In genomic region chr14:102982016-102982626, GRCm38 (mm10) we compare ENCODE assay signal across 8 mouse cellular contexts. TPM values are rescaled to one million over a fixed set of nuclear protein-coding genes. Genes with fewer than 3 reads are reported as not detected.
DNase-seq lines count a peak whose midpoint lies in the region; ATAC-seq and TF ChIP-seq lines count a peak whose summit lies in the region.

No protein-coding gene starts in this region.

- 0% methylated on average over 75 of the region's 76 CpGs for WGBS in forebrain, embryonic 11.5 days
- under 1% methylated on average over 66 of the region's 76 CpGs for WGBS in stomach, embryonic 16.5 days

- H3K4me1 ChIP-seq in forebrain, embryonic 11.5 days (replicated peaks; ENCODE audit: control insufficient read depth, insufficient read depth, low read length), result peaks cover 4% of the 10 kb centered on the region; the same call in 1 of the 2 replicates
- H3K4me1 ChIP-seq in stomach, embryonic 16.5 days (ENCODE audit: control insufficient read depth, insufficient read depth, low read length), result 0 out of 2 replicates have a peak, but pooled peaks cover 2% of the 10 kb centered on the region

- TF ChIP-seq CTCF in layer of hippocampus, adult 2 months (conservative IDR thresholded peaks at IDR 0.05), result no peak

- peak overlapping the region; percentile 57 for H3K4me3 ChIP-seq in forebrain, embryonic 11.5 days (ENCODE audit: low read depth, low read length)
- H3K4me3 ChIP-seq in layer of hippocampus, adult 2 months, result peak overlapping the region; percentile 96
- H3K4me3 ChIP-seq in stomach, embryonic 16.5 days (replicated peaks; ENCODE audit: low read length), result peak overlapping the region; percentile 77

- peak overlapping the region; percentile 93 for H3K4me2 ChIP-seq in forebrain, embryonic 11.5 days (ENCODE audit: low read depth, low read length, severe bottlenecking)
- H3K4me2 ChIP-seq in stomach, embryonic 16.5 days (ENCODE audit: low read depth, low read length), result peak overlapping the region; percentile 95

- DNase-seq in layer of hippocampus, adult 11-12 months (ENCODE audit: low spot score), result peak; percentile 45
- no peak for DNase-seq in layer of hippocampus, adult 9-10 months (ENCODE audit: low spot score)
- peak; percentile 60 for DNase-seq in brain, adult 2 months (ENCODE audit: low read depth, low spot score)
- DNase-seq in forebrain, embryonic 11.5 days (ENCODE audit: low spot score), result peak; percentile 77
- peak in 1 of 2 experiments; percentile 48 for DNase-seq in layer of hippocampus, adult 2 months (ENCODE audit: low spot score in 2 of 2)

- peak overlapping the region; percentile 56 for H3K9ac ChIP-seq in forebrain, embryonic 11.5 days (ENCODE audit: low read length)
- H3K9ac ChIP-seq in stomach, embryonic 16.5 days (ENCODE audit: low read length), result peak overlapping the region; percentile 84

- peaks cover 4% of the 10 kb centered on the region; the same call in 1 of the 2 replicates for H3K27me3 ChIP-seq in forebrain, embryonic 11.5 days (ENCODE audit: control insufficient read depth, insufficient read depth, low read length)
- no peaks in the 10 kb centered on the region for H3K27me3 ChIP-seq in stomach, embryonic 16.5 days (ENCODE audit: control insufficient read depth, insufficient read depth, low read length)

- peak; percentile 51 for ATAC-seq in forebrain, embryonic 11.5 days (replicated peaks; ENCODE audit: low FRiP score)
- peak; percentile 19 to 44; a peak in 3 of 4 replicates for ATAC-seq in hematopoietic stem cell, adult 5-6 weeks (replicated peaks in 1 of 2; ENCODE audit: insufficient read depth in 1 of 2, low FRiP score in 2 of 2, low TSS enrichment in 1 of 2, low read depth in 1 of 2, poor library complexity in 2 of 2, severe bottlenecking in 2 of 2)
- peak; percentile 50 for ATAC-seq in megakaryocyte, adult 5-6 weeks (ENCODE audit: poor library complexity, severe bottlenecking)
- peak; percentile 12; the same call in 1 of the 2 replicates for ATAC-seq in stomach, embryonic 16.5 days (ENCODE audit: insufficient read depth, low FRiP score)

- H3K9me3 ChIP-seq in forebrain, embryonic 11.5 days (ENCODE audit: control insufficient read depth, low read length), result no peaks in the 10 kb centered on the region
- no peaks in the 10 kb centered on the region for H3K9me3 ChIP-seq in stomach, embryonic 16.5 days (replicated peaks; ENCODE audit: control insufficient read depth, low read length)

- 0 out of 2 replicates have a peak overlapping the region, but pooled peaks have one; percentile 4 for H3K27ac ChIP-seq in forebrain, embryonic 11.5 days (ENCODE audit: low read depth, low read length)
- peak overlapping the region; percentile 99 for H3K27ac ChIP-seq in layer of hippocampus, adult 2 months
- H3K27ac ChIP-seq in stomach, embryonic 16.5 days (ENCODE audit: low read length), result peak overlapping the region; percentile 90

- H3K36me3 ChIP-seq in forebrain, embryonic 11.5 days (ENCODE audit: control insufficient read depth, insufficient read depth, low read length), result no peaks in the 10 kb centered on the region
- H3K36me3 ChIP-seq in stomach, embryonic 16.5 days (ENCODE audit: control insufficient read depth, insufficient read depth, low read length), result no peaks in the 10 kb centered on the region

RNA-seq across cellular contexts. Expression of gene Kctd12, which starts 0.3 kb away (rescaled TPM):
- 7.1 and 11.8 TPM in 2 replicates for polyA plus RNA-seq in forebrain, embryonic 11.5 days (2014; fragmentation: Nextera tagmentation; extraction: Ambion mirVana)
- 116 and 119 TPM in 2 replicates for total RNA-seq in hematopoietic stem cell, adult 5-6 weeks (2017)
- 100 to 1,000 TPM; 120 to 123 TPM for total RNA-seq in layer of hippocampus, adult 2 months (2021)
- 460 and 558 TPM in 2 replicates for total RNA-seq in megakaryocyte, adult 5-6 weeks (2015)
- 335 and 358 TPM in 2 replicates for total RNA-seq in megakaryocyte, adult 5-6 weeks (2017)
- polyA plus RNA-seq in stomach, embryonic 16.5 days (2015; fragmentation: Nextera tagmentation; extraction: Ambion mirVana), result 14.1 and 18.3 TPM in 2 replicates

Comparison
In these comparisons a context has a peak if more than half of its experiments do, and no peak if none do; other contexts are left out.
1. H3K27ac ChIP-seq: peak in every context shown above with its lines; median percentile 99 in layer of hippocampus, adult 2 months; 90 in stomach, embryonic 16.5 days; 4 in forebrain, embryonic 11.5 days.